ENCODE assay signal across 8 mouse cellular contexts in the genomic region with DNA sequence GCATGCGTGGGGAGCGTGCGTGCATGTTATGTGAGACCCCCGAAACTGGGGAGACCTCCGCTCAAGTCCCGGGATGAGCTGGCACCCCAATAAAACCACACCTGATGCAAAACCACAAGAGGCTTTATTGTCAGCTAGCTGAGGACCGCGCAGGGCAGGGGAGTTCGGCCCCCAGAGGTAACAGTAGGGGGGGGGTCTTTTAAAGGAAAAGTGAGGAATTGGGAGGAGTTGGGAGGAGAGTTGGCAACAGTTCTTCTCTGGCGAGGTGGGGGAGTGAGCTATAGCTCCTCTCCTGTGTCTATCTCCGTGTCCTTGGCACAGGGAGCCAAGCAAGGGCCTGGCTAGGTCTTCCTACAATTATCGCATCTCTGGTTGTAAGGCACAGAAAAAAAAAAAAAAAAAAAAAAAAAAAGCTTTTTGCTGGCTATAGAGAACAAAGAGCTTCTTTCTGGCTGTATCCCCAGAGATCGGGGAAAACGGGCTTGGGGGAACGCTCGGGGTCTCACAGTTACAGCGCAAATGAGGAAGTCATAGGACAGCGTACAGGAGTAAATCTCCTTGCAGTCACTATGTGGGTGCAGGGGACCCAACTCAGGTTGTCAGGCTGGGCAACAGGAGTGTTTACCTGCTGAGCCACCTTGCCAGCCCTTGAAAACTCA. TPM values are rescaled to one million over a fixed set of nuclear protein-coding genes. Genes with fewer than 3 reads are reported as not detected.
DNase-seq lines count a peak whose midpoint lies in the region; ATAC-seq and TF ChIP-seq lines count a peak whose summit lies in the region.

No protein-coding gene starts in this region.

- TF ChIP-seq CTCF in lung, adult 2 months (IDR thresholded peaks at IDR 0.05; ENCODE audit: insufficient read depth, low read length), result no peak
- TF ChIP-seq CTCF in brain, embryonic 14.5 days (IDR thresholded peaks at IDR 0.05; ENCODE audit: borderline replicate concordance, extremely low read depth, insufficient read depth, insufficient read length), result no peak
- TF ChIP-seq CTCF in lung, postnatal 0 days (IDR thresholded peaks at IDR 0.05), result no peak

- TF ChIP-seq EP300 in lung, postnatal 0 days (IDR thresholded peaks at IDR 0.05), result no peak

- H3K4me3 ChIP-seq in lung, adult 2 months (replicated peaks; ENCODE audit: extremely low read depth, low read depth, low read length), result peak overlapping the region; percentile 7
- H3K4me3 ChIP-seq in forebrain, embryonic 11.5 days (ENCODE audit: low read depth, low read length), result peak overlapping the region; percentile 67
- H3K4me3 ChIP-seq in hindbrain, embryonic 16.5 days (ENCODE audit: low read length), result peak overlapping the region; percentile 79
- H3K4me3 ChIP-seq in lung, postnatal 0 days (ENCODE audit: low read depth, low read length), result peak overlapping the region; percentile 65
- peak overlapping the region; percentile 81 for H3K4me3 ChIP-seq in stomach, embryonic 16.5 days (replicated peaks; ENCODE audit: low read length)

- peak; percentile 21 for DNase-seq in lung, adult 2 months
- no peak for DNase-seq in lung, postnatal 25 days (ENCODE audit: low spot score)
- peak; percentile 68 for DNase-seq in brain, embryonic 14.5 days (ENCODE audit: low read depth)
- peak; percentile 62 for DNase-seq in forebrain, embryonic 11.5 days (ENCODE audit: low spot score)
- DNase-seq in lung, postnatal 0 days (ENCODE audit: low spot score), result no peak
- no peak for DNase-seq in frontal cortex, postnatal 25 days (ENCODE audit: low spot score in 2 of 2)

- no peaks in the 10 kb centered on the region for H3K27me3 ChIP-seq in forebrain, embryonic 11.5 days (ENCODE audit: control insufficient read depth, insufficient read depth, low read length)
- no peaks in the 10 kb centered on the region for H3K27me3 ChIP-seq in hindbrain, embryonic 16.5 days (replicated peaks; ENCODE audit: control insufficient read depth, insufficient read depth, low read length)
- no peaks in the 10 kb centered on the region for H3K27me3 ChIP-seq in lung, postnatal 0 days (replicated peaks; ENCODE audit: insufficient read depth, low read length)
- no peaks in the 10 kb centered on the region for H3K27me3 ChIP-seq in stomach, embryonic 16.5 days (ENCODE audit: control insufficient read depth, insufficient read depth, low read length)

- TF ChIP-seq POLR2A in lung, adult 2 months (IDR thresholded peaks at IDR 0.05; ENCODE audit: borderline replicate concordance, extremely low read depth, low read depth, low read length), result no peak
- no peak for TF ChIP-seq POLR2A in brain, embryonic 14.5 days (IDR thresholded peaks at IDR 0.05; ENCODE audit: borderline replicate concordance, extremely low read depth, insufficient read depth, insufficient read length, poor library complexity, severe bottlenecking)

- peak overlapping the region; percentile 86 for H3K4me2 ChIP-seq in forebrain, embryonic 11.5 days (ENCODE audit: low read depth, low read length, severe bottlenecking)
- H3K4me2 ChIP-seq in hindbrain, embryonic 16.5 days (ENCODE audit: low read length), result peak overlapping the region; percentile 92
- peak overlapping the region; percentile 86 for H3K4me2 ChIP-seq in lung, postnatal 0 days (replicated peaks; ENCODE audit: low read depth, low read length)
- peak overlapping the region; percentile 87 for H3K4me2 ChIP-seq in stomach, embryonic 16.5 days (ENCODE audit: low read depth, low read length)

- peaks cover 5% of the 10 kb centered on the region; the same call in 1 of the 2 replicates for H3K36me3 ChIP-seq in forebrain, embryonic 11.5 days (ENCODE audit: control insufficient read depth, insufficient read depth, low read length)
- peaks cover 33% of the 10 kb centered on the region for H3K36me3 ChIP-seq in hindbrain, embryonic 16.5 days (ENCODE audit: control insufficient read depth, insufficient read depth, low read length)
- peaks cover 10% of the 10 kb centered on the region for H3K36me3 ChIP-seq in lung, postnatal 0 days (ENCODE audit: insufficient read depth, low read length)
- peaks cover 24% of the 10 kb centered on the region for H3K36me3 ChIP-seq in stomach, embryonic 16.5 days (ENCODE audit: control insufficient read depth, insufficient read depth, low read length)

- ATAC-seq in forebrain, embryonic 11.5 days (replicated peaks; ENCODE audit: low FRiP score), result peak; percentile 37
- ATAC-seq in hindbrain, embryonic 16.5 days, result peak; percentile 44
- no peak for ATAC-seq in lung, postnatal 0 days
- ATAC-seq in stomach, embryonic 16.5 days (ENCODE audit: insufficient read depth, low FRiP score), result 0 out of 2 replicates have a peak, but pooled peaks have one; percentile 10

- 5% methylated on average over 18 of the region's 18 CpGs for WGBS in lung, adult 2 months
- under 1% methylated on average over 18 of the region's 18 CpGs for WGBS in forebrain, embryonic 11.5 days
- WGBS in hindbrain, embryonic 16.5 days, result 1% methylated on average over 18 of the region's 18 CpGs
- WGBS in lung, postnatal 0 days, result 2% methylated on average over 18 of the region's 18 CpGs
- 2% methylated on average over 18 of the region's 18 CpGs for WGBS in stomach, embryonic 16.5 days

- H3K9me3 ChIP-seq in forebrain, embryonic 11.5 days (ENCODE audit: control insufficient read depth, low read length), result no peaks in the 10 kb centered on the region
- H3K9me3 ChIP-seq in hindbrain, embryonic 16.5 days (ENCODE audit: control insufficient read depth, low read length), result no peaks in the 10 kb centered on the region
- H3K9me3 ChIP-seq in lung, postnatal 0 days (ENCODE audit: low read length), result no peaks in the 10 kb centered on the region
- H3K9me3 ChIP-seq in stomach, embryonic 16.5 days (replicated peaks; ENCODE audit: control insufficient read depth, low read length), result no peaks in the 10 kb centered on the region

- peak overlapping the region; percentile 46 for H3K27ac ChIP-seq in forebrain, embryonic 11.5 days (ENCODE audit: low read depth, low read length)
- peak overlapping the region; percentile 62 for H3K27ac ChIP-seq in hindbrain, embryonic 16.5 days (ENCODE audit: low read depth, low read length)
- H3K27ac ChIP-seq in lung, postnatal 0 days (ENCODE audit: low read length), result no peak overlapping the region
- H3K27ac ChIP-seq in stomach, embryonic 16.5 days (ENCODE audit: low read length), result peak overlapping the region; percentile 69

- no peaks in the 10 kb centered on the region; the same call in 1 of the 2 replicates for H3K4me1 ChIP-seq in lung, adult 2 months (ENCODE audit: control insufficient read depth, insufficient read depth, low read length)
- peaks cover 2% of the 10 kb centered on the region; the same call in 1 of the 2 replicates for H3K4me1 ChIP-seq in forebrain, embryonic 11.5 days (replicated peaks; ENCODE audit: control insufficient read depth, insufficient read depth, low read length)
- H3K4me1 ChIP-seq in hindbrain, embryonic 16.5 days (ENCODE audit: control insufficient read depth, insufficient read depth, low read depth, low read length), result peaks cover 19% of the 10 kb centered on the region
- H3K4me1 ChIP-seq in lung, postnatal 0 days (ENCODE audit: insufficient read depth, low read depth, low read length), result peaks cover 4% of the 10 kb centered on the region; the same call in 1 of the 2 replicates
- 0 out of 2 replicates have a peak, but pooled peaks cover 8% of the 10 kb centered on the region for H3K4me1 ChIP-seq in stomach, embryonic 16.5 days (ENCODE audit: control insufficient read depth, insufficient read depth, low read length)

- peak overlapping the region; percentile 66 for H3K9ac ChIP-seq in forebrain, embryonic 11.5 days (ENCODE audit: low read length)
- peak overlapping the region; percentile 59 for H3K9ac ChIP-seq in hindbrain, embryonic 16.5 days (ENCODE audit: low read depth, low read length)
- H3K9ac ChIP-seq in lung, postnatal 0 days (replicated peaks; ENCODE audit: low read depth), result no peak overlapping the region
- peak overlapping the region; percentile 64 for H3K9ac ChIP-seq in stomach, embryonic 16.5 days (ENCODE audit: low read length)

RNA-seq across cellular contexts. Expression of gene Zfp61, which starts 1.1 kb away (rescaled TPM):
- 5.1 and 8.7 TPM in 2 replicates for polyA plus RNA-seq in lung, adult 2 months (2012; rRNA removed)
- 33.9 and 39.2 TPM in 2 replicates for polyA plus RNA-seq in brain, embryonic 14.5 days (2012; rRNA removed)
- 43.4 and 48.7 TPM in 2 replicates for polyA plus RNA-seq in forebrain, embryonic 11.5 days (2014; fragmentation: Nextera tagmentation; extraction: Ambion mirVana)
- 41.4 and 42.1 TPM in 2 replicates for polyA plus RNA-seq in hindbrain, embryonic 16.5 days (2015; fragmentation: Nextera tagmentation; extraction: Ambion mirVana)
- 15.7 and 16.7 TPM in 2 replicates for polyA plus RNA-seq in lung, postnatal 0 days (2015; fragmentation: Nextera tagmentation; extraction: Ambion mirVana)
- polyA plus RNA-seq in stomach, embryonic 16.5 days (2015; fragmentation: Nextera tagmentation; extraction: Ambion mirVana), result 31.4 and 32.2 TPM in 2 replicates

RNA-seq across cellular contexts. Expression of gene Zfp94, which starts 16.5 kb away (rescaled TPM):
- 3.9 and 9.0 TPM in 2 replicates for polyA plus RNA-seq in lung, adult 2 months (2012; rRNA removed)
- polyA plus RNA-seq in brain, embryonic 14.5 days (2012; rRNA removed), result 19.3 and 26.9 TPM in 2 replicates
- 15.2 and 15.9 TPM in 2 replicates for polyA plus RNA-seq in forebrain, embryonic 11.5 days (2014; fragmentation: Nextera tagmentation; extraction: Ambion mirVana)
- polyA plus RNA-seq in hindbrain, embryonic 16.5 days (2015; fragmentation: Nextera tagmentation; extraction: Ambion mirVana), result 19.2 and 19.8 TPM in 2 replicates
- polyA plus RNA-seq in lung, postnatal 0 days (2015; fragmentation: Nextera tagmentation; extraction: Ambion mirVana), result 5.2 and 5.7 TPM in 2 replicates
- polyA plus RNA-seq in stomach, embryonic 16.5 days (2015; fragmentation: Nextera tagmentation; extraction: Ambion mirVana), result 9.0 and 10.3 TPM in 2 replicates

RNA-seq across cellular contexts. Expression of gene Zfp93, which starts 29.7 kb away (rescaled TPM):
- 1.5 and 1.6 TPM in 2 replicates for polyA plus RNA-seq in lung, adult 2 months (2012; rRNA removed)
- 6.9 and 7.4 TPM in 2 replicates for polyA plus RNA-seq in brain, embryonic 14.5 days (2012; rRNA removed)
- polyA plus RNA-seq in forebrain, embryonic 11.5 days (2014; fragmentation: Nextera tagmentation; extraction: Ambion mirVana), result 7.4 and 9.0 TPM in 2 replicates
- polyA plus RNA-seq in hindbrain, embryonic 16.5 days (2015; fragmentation: Nextera tagmentation; extraction: Ambion mirVana), result 6.4 and 8.2 TPM in 2 replicates
- 4.4 and 5.3 TPM in 2 replicates for polyA plus RNA-seq in lung, postnatal 0 days (2015; fragmentation: Nextera tagmentation; extraction: Ambion mirVana)
- 7.6 and 8.3 TPM in 2 replicates for polyA plus RNA-seq in stomach, embryonic 16.5 days (2015; fragmentation: Nextera tagmentation; extraction: Ambion mirVana)

RNA-seq across cellular contexts. Expression of gene Tescl, which starts 33.8 kb away (rescaled TPM):
- 0.58 and 2.0 TPM in 2 replicates for polyA plus RNA-seq in lung, adult 2 months (2012; rRNA removed)
- polyA plus RNA-seq in brain, embryonic 14.5 days (2012; rRNA removed), result 0.19 and 0.23 TPM in 2 replicates
- polyA plus RNA-seq in forebrain, embryonic 11.5 days (2014; fragmentation: Nextera tagmentation; extraction: Ambion mirVana), result 0.23 TPM in 1 of 2 replicates, not detected in the other
- polyA plus RNA-seq in hindbrain, embryonic 16.5 days (2015; fragmentation: Nextera tagmentation; extraction: Ambion mirVana), result 0.25 and 0.44 TPM in 2 replicates
- polyA plus RNA-seq in lung, postnatal 0 days (2015; fragmentation: Nextera tagmentation; extraction: Ambion mirVana), result 0.27 TPM in 2 replicates
- 0.15 TPM in 1 of 2 replicates, not detected in the other for polyA plus RNA-seq in stomach, embryonic 16.5 days (2015; fragmentation: Nextera tagmentation; extraction: Ambion mirVana)

RNA-seq across cellular contexts. Expression of gene Zfp108, which starts 45.4 kb away (rescaled TPM):
- polyA plus RNA-seq in lung, adult 2 months (2012; rRNA removed), result 0.76 and 0.83 TPM in 2 replicates
- 4.0 and 4.4 TPM in 2 replicates for polyA plus RNA-seq in brain, embryonic 14.5 days (2012; rRNA removed)
- 2.6 and 3.0 TPM in 2 replicates for polyA plus RNA-seq in forebrain, embryonic 11.5 days (2014; fragmentation: Nextera tagmentation; extraction: Ambion mirVana)
- polyA plus RNA-seq in hindbrain, embryonic 16.5 days (2015; fragmentation: Nextera tagmentation; extraction: Ambion mirVana), result 5.7 and 6.1 TPM in 2 replicates
- polyA plus RNA-seq in lung, postnatal 0 days (2015; fragmentation: Nextera tagmentation; extraction: Ambion mirVana), result 2.2 and 2.4 TPM in 2 replicates
- polyA plus RNA-seq in stomach, embryonic 16.5 days (2015; fragmentation: Nextera tagmentation; extraction: Ambion mirVana), result 3.9 TPM in 2 replicates

Comparison
In these comparisons a context has a peak if more than half of its experiments do, and no peak if none do; other contexts are left out.
1. DNase-seq: peak in lung, adult 2 months (single experiment), brain, embryonic 14.5 days (single experiment) and forebrain, embryonic 11.5 days (single experiment); none in lung, postnatal 25 days (single experiment), lung, postnatal 0 days (single experiment) and frontal cortex, postnatal 25 days (0 of 2).
2. H3K4me3 ChIP-seq: peak in every context shown above with its lines; median percentile 81 in stomach, embryonic 16.5 days; 79 in hindbrain, embryonic 16.5 days; 67 in forebrain, embryonic 11.5 days; 65 in lung, postnatal 0 days; 7 in lung, adult 2 months.
3. Peak in every context shown above with its lines, with median percentiles within 50 percentile points of each other: H3K4me2 ChIP-seq.